Mouse (Mus musculus): ENCODE results near the gene Fam81b.
"Not testable (repeated sequence)": the region's sequence is repeated elsewhere in the genome, so short reads cannot be mapped to it uniquely, and the experiment has no call there.

Gene Fam81b

DNA sequence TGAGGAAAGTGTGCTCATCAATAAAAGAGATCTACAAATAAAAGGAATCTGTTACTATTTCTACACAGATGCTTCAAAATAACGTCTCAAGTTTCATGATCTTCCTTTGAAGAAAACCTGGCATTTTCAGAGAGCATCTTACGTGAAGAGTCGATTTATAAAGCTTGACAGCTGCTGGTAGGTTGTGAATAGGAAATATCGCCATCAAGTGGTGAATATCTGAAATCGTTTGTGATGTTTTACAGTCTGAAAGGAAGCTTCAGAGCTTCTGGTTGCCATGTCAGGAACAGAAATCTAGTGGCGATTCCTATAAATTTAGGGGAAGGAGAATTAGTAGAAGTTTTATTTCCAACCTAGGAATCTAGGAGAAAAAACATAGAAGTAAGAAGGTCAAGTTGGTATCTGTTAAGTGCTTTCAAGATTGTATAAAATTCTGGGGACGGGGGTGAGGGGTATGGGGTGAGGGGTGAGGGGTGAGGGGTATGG, at the start of gene Fam81b:
Gene Fam81b, minus strand, starts transcription at position 436 of the 486 bp plus-strand sequence.
- DNase-seq (ENCODE audit: low spot score in 2 of 2): no peak

DNA sequence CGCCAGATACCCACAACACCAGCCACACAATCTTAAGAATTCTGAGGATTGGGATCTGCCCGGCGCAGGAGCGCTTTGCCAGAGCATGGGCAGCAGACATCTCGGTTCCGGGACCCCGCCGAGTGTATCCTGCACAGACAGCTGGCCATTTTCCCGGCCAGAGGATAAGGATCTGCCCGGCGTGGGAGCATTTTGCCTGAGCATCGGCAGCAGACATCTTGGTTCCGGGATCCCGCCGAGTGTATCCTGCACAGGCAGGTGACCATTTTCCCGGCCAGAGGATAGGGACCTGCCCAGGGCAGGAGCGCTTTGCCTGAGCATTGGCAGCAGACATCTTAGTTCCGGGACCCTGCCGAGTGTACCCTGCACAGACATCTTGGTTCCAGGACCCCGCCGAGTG, 41.1 kb upstream of the Fam81b start:
- DNase-seq (ENCODE audit: low spot score in 2 of 2): not testable (repeated sequence)

DNA sequence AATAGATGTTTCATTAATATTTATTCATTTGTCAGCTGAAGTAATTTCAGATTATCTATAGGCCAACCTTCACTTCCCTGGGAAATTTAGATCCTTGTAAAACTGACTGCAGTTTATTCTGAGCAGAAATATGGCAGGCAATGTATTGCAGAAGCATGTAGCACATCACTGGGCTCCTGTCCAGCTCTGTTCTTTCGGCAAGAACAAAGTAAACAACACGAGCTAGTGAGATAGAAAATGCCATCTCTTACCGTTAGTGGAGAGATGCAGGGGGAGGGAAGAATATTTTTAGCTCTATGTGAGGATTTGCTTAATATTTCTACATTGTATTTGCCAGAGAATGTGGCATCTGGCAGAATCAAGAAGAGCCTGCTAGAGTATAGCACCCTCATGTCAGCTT, 13.8 kb upstream of the Fam81b start:
- no peak for DNase-seq (ENCODE audit: low spot score in 2 of 2)

DNA sequence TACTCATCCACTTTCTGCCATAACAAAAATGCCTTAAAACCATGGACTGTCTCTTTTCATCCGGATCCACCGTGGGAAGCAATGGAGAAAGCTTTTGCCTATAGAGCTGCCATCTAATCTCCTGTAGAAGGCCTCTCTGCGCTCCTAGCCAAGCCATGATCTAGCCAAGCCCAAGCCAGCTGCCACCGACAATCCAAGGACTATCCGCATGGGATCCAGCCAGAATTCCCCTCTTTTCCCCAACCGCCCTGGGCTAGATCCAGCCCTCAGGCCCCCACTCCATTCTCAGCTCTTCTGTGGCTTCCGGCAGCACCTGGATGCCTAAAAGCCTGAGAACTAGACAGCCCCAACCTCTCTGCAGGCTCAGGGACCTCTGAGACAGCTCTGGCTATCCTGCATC, 6.7 kb upstream of the Fam81b start:
- no peak for DNase-seq (ENCODE audit: low spot score in 2 of 2)

DNA sequence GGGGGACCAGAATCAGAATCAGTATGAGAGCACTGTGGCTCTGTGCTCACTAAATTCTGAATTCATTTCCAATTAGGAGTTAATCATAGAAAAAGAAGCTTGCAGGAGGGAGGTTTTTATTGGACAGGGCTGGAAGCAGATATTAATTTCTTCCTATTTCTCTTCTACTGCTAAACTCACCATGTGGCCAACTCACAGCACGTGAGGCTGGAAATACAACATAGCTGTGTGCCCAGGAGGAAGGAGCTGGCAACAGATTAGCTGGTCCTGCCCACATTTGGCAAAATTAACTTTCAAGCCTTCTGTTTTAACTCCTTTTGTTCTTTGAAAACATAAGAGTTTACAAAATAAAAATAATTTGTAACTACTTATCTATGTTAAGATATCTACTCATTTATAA, 3.9 kb upstream of the Fam81b start:
- DNase-seq (ENCODE audit: low spot score in 2 of 2): no peak

DNA sequence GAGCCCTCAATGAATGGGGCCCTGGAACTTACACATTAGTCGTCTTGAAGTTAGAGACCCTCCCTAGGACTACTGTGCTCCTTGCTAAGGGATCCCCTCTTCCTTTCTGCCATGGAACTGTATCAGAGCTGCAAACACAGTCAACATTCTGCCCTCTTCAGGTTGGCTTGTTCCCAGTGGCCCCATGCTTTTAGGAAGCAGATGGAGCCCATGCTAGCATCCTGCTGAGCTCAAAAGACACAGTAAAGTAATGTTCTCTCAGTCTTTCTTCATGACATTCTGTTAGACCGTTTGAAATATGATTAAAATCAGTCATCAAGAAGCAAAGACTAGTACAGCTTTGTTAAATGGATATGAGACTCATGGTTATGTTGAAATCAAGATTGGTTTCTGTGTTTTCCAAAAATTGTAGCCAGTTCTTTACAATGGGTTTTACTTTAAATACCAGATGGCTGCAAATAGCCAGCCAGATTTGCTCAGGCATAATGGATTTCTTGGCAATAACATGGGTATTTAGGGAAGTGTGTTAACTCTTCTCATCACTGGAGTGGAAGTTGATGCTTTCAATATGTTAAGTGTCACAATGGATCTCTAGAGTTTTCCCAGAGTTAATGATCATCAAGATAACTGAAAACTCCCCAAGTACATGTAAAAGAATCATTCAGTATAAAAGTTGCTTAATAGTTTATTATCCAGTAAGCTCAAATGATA, 938 bp upstream of the Fam81b start:
- DNase-seq (ENCODE audit: low spot score in 2 of 2): no peak

DNA sequence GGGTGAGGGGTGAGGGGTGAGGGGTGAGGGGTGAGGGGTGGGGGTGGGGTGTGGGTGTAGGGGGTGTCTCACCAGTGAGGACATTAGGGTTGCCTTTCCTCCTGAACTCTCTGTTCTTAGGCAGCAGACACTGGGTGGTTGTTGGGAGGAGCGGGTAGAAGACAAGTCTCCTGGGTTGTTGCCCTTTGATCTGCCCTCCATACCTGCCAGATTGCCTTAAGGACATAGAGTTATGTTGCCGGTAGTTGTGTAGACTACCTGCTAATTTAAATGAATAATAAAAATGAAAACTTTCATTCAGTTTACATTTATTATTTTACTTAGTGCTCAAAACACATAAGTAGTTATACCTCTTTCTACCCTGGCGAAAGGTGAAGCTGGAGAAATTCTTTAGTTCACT, 369 bp upstream of the Fam81b start:
- DNase-seq (ENCODE audit: low spot score in 2 of 2): no peak

DNA sequence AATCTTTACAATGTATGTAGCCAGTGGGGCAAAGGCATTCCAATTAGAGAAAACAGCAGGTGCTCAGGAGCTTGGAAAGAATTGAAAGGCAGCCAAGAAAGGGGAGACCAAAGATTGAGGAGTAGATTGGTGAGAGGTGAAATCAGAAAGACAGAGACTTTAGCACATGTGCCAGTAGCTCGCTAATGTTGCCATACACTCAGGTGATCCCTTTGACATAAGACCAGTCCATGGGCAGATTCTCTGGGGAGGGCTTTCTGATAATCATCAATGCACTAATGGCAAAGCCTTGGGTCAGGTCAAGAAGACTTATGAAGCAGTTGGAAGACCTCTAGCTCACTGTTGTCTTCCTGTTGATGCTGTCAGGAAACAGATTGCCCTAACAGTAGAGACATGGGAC, 671 bp downstream of the Fam81b start:
- DNase-seq (ENCODE audit: low spot score in 2 of 2): no peak

DNA sequence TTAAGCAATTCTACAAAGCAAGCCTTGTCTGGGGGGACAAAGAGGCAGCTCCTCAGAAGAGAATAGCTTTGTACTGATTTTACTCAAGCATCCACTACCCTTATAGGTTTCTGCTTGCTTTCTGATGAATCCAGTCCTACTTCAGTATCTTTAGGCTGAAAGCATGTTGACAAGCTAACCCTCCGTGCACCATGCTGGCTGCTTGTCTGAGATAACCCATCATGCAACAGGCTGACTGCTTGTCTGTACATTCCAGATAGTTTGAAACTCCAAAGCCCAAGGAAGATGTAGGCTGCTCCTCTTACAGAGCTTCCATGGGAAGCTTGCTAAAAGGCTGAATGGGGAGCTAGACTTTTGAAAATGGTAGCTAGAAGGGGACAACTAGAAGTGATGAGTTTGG, 1.7 kb downstream of the Fam81b start:
- no peak for DNase-seq (ENCODE audit: low spot score in 2 of 2)

DNA sequence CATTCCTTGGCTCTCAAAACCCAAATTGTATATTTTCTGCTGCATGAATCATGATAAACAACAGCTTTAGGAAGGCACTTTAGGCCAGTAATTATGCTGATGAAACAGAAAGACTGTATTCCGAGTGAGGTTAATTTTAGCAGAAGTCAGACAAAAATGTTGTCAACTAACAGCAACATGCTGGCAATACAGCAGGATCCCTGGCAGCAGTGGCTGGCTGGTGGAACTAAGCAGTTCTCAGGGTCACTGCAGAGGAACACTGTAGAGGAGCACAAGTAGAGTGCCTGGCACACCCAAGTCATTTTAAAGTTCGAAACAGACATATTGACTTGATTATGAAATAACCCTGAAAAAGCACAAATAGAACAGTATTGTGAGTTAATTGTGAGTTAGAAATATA, 2.8 kb downstream of the Fam81b start:
- no peak for DNase-seq (ENCODE audit: low spot score in 2 of 2)

DNA sequence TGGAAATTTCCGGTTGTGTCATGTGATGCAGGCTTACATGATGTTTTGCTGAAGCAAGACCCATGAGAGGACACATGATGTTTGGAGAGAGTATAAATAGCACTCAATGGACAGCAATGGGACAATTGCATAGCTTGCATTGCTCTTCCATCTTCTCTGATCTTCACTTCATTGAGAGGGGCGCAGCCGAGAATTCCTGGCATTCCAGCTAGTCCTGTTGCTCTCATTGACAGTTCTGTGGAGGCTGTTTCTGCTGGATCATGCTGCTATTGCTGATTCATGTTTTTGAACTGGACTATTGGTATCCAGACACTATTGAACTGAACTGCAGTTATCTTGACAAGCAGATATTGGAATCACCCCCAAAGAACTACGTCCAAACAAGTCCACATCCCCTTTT, 12.8 kb downstream of the Fam81b start:
- DNase-seq (ENCODE audit: low spot score in 2 of 2): no peak

DNA sequence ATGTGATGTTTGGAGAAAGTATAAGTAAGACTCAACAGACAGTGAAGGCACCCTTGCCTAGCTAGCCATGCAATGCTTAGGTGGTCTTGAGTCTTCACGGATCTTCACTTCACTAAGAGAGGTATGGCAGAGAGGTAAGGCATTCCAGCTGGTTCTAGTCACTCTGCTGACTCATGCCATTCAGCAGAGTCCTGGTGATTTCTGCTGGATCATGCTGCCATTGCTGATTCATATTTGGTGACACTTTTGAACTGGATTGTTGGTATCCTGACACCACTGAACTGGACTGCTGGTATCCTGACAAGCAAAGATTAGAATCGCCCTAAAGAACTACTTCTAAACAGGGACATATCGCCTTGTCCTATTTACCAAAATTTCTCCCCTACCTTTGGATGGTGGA, 20.3 kb downstream of the Fam81b start:
- DNase-seq (ENCODE audit: low spot score in 2 of 2): no peak

DNA sequence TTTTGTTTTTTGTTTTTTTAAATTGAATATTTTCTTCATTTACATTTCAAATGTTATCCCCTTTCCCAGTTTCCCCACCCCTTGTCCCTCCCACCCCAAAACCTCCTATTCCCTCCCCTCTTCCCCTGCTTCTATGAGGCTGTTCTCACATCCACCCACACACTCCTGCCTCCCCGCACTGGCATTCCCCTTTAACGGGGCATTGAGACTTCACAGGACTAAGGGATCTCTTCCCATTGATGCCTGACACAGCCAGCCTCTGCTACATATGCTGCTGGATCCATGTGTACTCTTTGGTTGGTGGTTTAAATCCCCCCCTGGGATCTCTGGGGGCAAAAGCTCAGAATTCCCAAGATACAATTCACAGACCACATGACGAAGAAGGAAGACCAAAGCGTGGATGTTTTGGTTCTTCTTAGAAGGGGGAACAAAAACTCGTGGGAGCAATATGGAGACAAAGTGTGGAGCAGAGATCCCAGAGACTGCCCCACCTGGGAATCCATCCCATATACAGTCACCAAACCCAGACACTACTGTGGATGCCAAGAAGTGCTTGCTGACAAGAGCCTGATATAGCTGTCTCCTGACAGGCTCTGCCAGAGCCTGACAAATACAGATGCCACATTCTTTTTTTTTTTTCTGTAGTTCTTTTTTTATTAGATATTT, 40.4 kb downstream of the Fam81b start:
- no peak for DNase-seq (ENCODE audit: low spot score in 2 of 2)

DNA sequence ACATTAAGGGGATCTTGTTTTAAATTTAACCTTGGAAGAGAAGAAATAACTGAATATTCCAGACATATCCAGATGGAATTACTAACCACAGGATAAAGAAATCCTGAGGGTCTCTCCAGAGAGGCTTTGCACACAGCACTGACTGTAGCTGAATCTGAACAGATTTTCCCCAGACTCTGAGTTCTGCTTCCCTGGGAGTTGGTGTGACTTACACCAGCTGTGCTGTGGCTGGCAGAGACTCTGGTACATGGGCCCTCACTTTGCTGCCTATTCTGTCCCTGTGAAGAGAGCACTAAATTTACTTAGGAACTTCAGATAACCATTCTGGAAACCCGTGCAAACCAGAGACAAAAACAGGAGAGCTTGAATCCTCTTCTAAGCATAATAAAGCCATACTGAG, 46.1 kb downstream of the Fam81b start:
- DNase-seq (ENCODE audit: low spot score in 2 of 2): no peak

DNA sequence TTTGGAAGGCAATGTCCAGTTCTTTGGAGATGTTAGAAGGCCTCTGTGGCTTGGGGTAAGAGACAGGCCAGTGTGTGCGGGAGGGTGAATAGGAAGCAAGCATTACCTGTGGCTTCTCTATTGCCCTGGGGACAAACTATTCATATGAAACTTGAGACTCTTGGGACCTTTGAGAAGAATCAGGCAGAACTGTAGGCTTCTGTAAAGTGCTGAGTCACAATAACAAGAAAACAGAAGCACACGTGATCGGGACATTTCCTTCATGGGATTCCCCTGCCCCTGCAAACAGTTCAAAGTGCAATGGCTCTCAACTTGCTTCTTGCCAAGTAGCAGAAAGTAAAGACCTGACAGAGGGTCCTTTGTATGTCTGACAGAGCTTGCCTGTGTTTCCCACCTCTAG, 48.5 kb downstream of the Fam81b start:
- no peak for DNase-seq (ENCODE audit: low spot score in 2 of 2)

DNA sequence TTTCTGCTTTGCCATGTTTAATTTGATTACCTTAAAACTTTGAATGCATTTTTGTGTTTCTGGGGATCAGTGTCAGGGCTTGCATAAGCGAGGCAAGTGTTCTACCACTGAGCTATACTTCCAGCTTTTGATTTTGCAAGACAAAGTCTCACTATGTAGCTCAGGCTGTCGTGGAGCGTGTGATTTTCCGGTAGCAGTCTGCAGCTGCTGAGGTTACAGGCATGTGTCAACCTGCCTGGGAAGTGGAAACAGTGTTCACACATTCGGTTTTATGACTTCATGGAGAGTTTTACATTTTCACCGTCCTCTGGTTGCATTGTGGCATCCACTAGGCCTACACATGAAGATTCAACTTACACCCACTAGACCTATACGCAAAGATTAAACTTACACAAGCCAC, 54.8 kb downstream of the Fam81b start:
- no peak for DNase-seq (ENCODE audit: low spot score in 2 of 2)

DNA sequence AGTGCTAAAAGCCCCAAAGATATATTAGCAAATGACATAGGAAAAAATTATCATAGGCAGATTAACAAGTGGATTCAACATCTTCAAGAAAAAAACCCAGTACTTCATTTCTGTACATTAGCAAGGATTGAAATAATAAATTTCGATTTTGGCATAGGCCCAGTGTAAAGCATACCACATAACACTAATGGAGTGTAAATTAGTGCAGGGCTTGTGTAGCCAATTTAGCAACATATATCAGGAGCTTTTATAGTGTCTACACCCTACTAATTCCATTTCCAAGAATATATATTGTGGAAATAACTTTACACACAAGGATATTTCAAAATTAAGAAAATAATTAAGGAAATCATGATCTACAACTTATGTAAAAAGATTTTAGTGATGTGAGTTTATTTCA, 55.8 kb downstream of the Fam81b start:
- DNase-seq (ENCODE audit: low spot score in 2 of 2): no peak

DNA sequence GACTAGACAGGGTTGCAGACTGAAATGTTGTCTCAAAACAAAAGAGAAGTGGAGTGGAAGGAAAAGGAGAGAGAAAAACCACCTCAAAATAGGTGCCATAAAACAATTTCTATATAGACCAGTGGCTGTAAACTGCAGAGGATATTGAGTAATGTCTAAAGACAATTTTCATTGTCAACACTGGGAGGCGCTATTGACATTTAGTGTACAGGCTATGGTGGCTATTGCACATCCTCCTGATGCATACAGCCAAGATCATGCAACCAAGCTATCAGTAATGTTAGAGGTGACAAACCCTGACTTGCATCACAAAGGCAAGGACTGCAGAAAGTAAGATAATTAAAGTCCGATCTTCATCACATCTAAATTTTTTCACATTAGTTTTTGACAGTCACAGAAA, 89.5 kb downstream of the Fam81b start:
- DNase-seq (ENCODE audit: low spot score in 2 of 2): no peak

DNA sequence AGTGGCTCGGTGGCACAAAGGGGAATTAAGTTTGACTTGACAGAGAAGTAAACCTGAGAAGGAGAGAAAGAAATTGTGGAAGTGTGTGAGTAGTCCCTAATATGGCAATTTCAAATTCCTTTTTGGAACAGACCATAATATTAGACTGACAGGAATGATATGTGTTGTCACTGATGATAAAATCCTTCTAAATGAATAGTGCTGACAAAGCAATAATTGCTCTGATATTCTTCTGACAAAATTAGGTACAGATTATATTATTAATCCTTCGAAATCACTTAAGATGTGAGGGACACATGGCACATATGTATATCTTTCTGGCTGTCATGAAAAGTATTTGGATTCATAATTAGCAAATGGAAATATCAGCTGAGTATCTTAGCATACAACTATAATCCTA, 89.9 kb downstream of the Fam81b start:
- no peak for DNase-seq (ENCODE audit: low spot score in 2 of 2)

DNA sequence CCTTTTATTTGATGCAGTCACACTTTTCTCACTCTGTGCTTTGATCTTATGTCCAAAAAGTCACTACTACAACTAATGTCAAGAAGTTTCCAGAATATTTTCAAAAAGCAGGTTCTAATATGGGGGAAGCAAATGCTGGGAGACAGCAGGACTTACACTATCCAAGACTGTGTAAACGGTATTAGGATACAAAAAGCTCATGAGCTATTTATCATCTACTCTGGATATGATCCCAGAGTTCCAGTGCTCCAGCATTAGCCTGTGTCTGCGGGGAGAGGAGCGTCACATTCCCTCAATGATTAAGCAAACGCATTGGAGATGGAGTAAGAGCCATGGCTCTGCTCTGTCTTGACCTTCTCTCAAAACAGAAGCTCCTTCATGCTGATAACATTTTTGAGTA, 104.9 kb downstream of the Fam81b start:
- DNase-seq (ENCODE audit: low spot score in 2 of 2): no peak

DNA sequence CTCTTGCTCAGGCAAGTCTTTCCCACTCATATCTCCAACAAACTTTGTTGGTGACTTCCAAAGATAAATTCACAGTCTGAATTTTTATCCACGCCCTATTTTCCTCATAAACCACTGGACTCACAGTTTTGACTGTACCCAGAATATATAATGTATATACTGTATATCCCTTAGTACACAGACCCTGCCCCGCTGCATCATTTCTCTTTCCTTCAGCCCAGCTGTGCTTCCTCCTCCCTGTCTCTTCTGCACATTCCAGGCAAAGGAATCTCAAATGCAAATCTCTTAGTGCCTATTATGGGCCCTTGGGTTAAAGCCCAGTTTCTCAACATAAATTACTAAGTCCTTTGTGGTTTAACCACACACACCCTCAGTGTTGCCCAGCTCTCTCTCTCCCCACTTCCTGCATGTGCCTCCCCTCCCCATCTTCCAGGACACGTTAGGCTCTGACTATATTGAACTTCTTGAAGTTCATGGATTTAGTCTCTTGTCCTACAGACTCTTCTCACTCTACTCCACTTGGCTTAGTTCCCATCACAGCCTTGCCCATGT, 107.5 kb downstream of the Fam81b start:
- DNase-seq (ENCODE audit: low spot score in 2 of 2): no peak

DNA sequence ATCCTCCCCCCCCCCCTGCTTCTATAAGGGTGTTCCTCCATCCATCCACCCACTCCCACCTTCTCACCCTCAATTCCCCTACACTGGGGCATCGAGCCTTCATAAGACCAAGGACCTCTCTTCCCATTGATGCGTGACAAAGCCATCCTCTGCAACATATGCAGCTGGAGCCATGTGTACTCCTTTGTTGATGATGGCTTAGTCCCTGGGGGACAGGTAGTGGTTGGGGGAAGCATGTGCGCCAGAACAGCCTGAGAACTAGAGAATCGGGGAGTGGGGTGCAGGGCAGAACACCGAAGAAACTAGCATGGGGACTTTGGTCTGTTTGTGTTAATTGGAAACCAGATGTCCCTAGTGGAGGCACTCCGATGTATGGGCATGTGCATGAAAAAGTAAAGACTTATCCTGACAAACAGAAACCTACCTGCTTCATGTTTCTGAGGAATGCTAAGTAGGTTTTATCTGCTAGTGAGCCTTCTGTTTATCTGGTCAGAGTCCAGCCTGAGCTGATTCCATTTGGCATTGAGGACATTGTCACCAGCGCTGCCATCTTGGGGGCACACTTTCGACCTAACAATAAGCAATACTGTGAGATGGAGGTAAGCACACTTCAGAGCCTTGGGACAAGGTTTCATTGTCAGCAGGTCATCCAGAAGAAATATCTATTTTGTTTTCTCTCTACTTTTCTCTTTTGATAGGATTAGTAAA, 109.3 kb downstream of the Fam81b start:
- no peak for DNase-seq (ENCODE audit: low spot score in 2 of 2)

DNA sequence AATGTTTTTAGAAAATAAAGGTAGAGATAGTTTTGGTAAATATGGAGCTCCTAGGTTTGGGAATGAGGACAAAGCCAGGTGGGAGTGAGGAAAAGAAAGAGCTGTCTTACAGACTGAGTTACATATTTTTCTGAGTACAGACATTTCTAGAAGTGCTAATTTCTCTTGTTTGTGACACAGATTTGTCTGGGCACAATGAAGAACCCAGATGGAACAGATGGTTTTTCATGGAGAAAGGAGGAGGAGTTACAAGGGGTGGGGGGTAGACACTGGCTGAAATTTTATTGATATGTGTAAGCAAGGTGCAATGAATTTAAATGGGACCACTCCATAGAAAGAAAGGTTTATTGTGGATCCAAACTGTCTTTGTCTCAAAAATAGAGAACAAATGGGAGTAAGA, 109.9 kb downstream of the Fam81b start:
- DNase-seq (ENCODE audit: low spot score in 2 of 2): no peak

Measured in spleen, postnatal 14 days (tissue).